Mouse (Mus musculus): ENCODE data around the gene Dppa4. TPM values are rescaled to one million over a fixed set of nuclear protein-coding genes. Genes with fewer than 3 reads are reported as not detected.

Dppa4 gene
- not detected in 2 replicates for polyA plus RNA-seq (2014; fragmentation: Nextera tagmentation; extraction: Ambion mirVana)

DNA sequence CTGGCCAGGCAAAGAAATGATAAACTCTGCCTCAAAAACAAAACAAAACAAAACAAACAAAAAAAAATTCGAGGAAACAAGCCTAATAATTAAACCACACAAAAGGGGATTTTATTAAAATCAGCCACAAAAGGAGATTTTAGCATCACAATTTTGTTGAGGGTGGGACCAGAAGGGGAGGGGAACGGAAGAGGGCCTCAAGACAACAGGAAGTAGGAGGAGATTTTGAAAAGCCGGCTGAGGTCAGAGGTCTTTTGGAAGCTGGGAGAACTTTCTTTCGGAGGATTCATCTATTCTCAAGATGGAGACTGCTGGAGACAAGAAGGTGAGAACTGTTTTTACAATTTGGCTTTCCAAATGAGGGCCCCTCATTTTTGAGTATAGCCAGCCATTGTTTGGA lies at the start of gene Dppa4:
Gene Dppa4 (plus strand): TSS at position 217 of the 400 bp plus-strand sequence.
- WGBS: 74% methylated on average over 4 of the region's 4 CpGs
- Histone ChIP-seq H3K9me3 (ENCODE audit: control insufficient read depth, low read length) (no peaks in the 10 kb centered on the region), H3K4me2 (ENCODE audit: low read length) (no peak within 1 kb of the TSS), H3K4me3 (ENCODE audit: control insufficient read depth in 1 of 2, insufficient read depth in 1 of 2, low read depth in 1 of 2, low read length in 2 of 2) (no peak within 1 kb of the TSS), H3K9ac (ENCODE audit: low read length) (no peak within 1 kb of the TSS), H3K27me3 (ENCODE audit: control insufficient read depth, insufficient read depth, low read length) (no peaks in the 10 kb centered on the region), H3K4me1 (ENCODE audit: control insufficient read depth in 2 of 2, insufficient read depth in 2 of 2, low read length in 2 of 2) (no peaks in the 10 kb centered on the region), H3K36me3 (ENCODE audit: control insufficient read depth, insufficient read depth, low read length) (no peaks in the 10 kb centered on the region), H3K27ac (replicated peaks in 1 of 2; ENCODE audit: control insufficient read depth in 1 of 2, insufficient read depth in 1 of 2, low read depth in 2 of 2, low read length in 2 of 2) (no peak within 1 kb of the TSS)
- no peak for ATAC-seq (ENCODE audit: insufficient number of reproducible peaks, insufficient read depth, low FRiP score, low read depth)

DNA sequence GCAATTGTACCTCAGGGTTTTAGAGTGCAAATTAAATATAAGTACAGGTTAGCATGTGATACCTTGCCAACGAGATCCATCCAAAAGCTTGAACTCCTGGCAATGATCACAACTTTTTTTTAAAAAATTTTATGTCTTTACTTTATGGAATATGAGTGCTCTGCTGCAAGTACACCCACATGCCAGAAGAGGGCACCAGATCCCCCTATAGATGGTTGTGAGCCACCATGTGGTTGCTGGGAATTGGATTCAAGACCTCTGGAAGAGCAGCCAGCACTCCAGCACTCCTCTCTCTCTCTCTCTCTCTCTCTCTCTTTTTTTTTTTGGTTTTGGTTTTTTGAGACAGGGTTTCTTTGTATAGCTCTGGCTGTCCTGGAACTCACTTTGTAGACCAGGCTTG lies 48.5 kb upstream of the Dppa4 start:
- Histone ChIP-seq H3K9me3 (ENCODE audit: control insufficient read depth, low read length) (no peaks in the 10 kb centered on the region), H3K36me3 (ENCODE audit: control insufficient read depth, insufficient read depth, low read length) (no peaks in the 10 kb centered on the region), H3K4me2 (ENCODE audit: low read length) (no peak overlapping the region), H3K9ac (ENCODE audit: low read length) (no peak overlapping the region), H3K27me3 (ENCODE audit: control insufficient read depth, insufficient read depth, low read length) (no peaks in the 10 kb centered on the region), H3K4me1 (ENCODE audit: control insufficient read depth in 2 of 2, insufficient read depth in 2 of 2, low read length in 2 of 2) (no peaks in the 10 kb centered on the region), H3K27ac (replicated peaks in 1 of 2; ENCODE audit: control insufficient read depth in 1 of 2, insufficient read depth in 1 of 2, low read depth in 2 of 2, low read length in 2 of 2) (no peak overlapping the region), H3K4me3 (ENCODE audit: control insufficient read depth in 1 of 2, insufficient read depth in 1 of 2, low read depth in 1 of 2, low read length in 2 of 2) (no peak overlapping the region)
- no peak for ATAC-seq (ENCODE audit: insufficient number of reproducible peaks, insufficient read depth, low FRiP score, low read depth)
- WGBS: 83% methylated on average over 1 of the region's 1 CpGs

DNA sequence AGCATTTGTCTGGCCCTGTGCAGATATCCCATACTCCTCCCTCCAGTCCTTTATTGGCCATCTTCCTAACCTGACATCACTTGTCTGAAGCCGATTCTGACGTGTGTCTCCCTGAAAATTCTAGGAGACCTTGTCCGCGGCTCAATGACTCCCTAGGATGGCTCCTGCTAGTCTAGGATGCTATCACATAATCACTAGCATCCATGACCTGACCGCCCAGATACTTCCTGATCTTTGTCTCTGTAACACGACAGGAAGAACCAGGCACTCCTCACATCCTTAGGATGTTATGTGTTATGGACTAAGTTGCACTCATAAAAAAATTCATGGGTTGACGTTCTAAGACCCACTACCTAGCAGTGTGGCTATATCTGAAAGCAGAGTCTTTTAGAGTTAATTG lies 45.9 kb upstream of the Dppa4 start:
- 77% methylated on average over 7 of the region's 7 CpGs for WGBS
- Histone ChIP-seq H3K27ac (replicated peaks in 1 of 2; ENCODE audit: control insufficient read depth in 1 of 2, insufficient read depth in 1 of 2, low read depth in 2 of 2, low read length in 2 of 2) (no peak overlapping the region), H3K4me1 (ENCODE audit: control insufficient read depth in 2 of 2, insufficient read depth in 2 of 2, low read length in 2 of 2) (no peaks in the 10 kb centered on the region), H3K27me3 (ENCODE audit: control insufficient read depth, insufficient read depth, low read length) (no peaks in the 10 kb centered on the region), H3K4me3 (ENCODE audit: control insufficient read depth in 1 of 2, insufficient read depth in 1 of 2, low read depth in 1 of 2, low read length in 2 of 2) (no peak overlapping the region), H3K36me3 (ENCODE audit: control insufficient read depth, insufficient read depth, low read length) (no peaks in the 10 kb centered on the region), H3K9me3 (ENCODE audit: control insufficient read depth, low read length) (no peaks in the 10 kb centered on the region), H3K9ac (ENCODE audit: low read length) (no peak overlapping the region), H3K4me2 (ENCODE audit: low read length) (no peak overlapping the region)
- no peak for ATAC-seq (ENCODE audit: insufficient number of reproducible peaks, insufficient read depth, low FRiP score, low read depth)

DNA sequence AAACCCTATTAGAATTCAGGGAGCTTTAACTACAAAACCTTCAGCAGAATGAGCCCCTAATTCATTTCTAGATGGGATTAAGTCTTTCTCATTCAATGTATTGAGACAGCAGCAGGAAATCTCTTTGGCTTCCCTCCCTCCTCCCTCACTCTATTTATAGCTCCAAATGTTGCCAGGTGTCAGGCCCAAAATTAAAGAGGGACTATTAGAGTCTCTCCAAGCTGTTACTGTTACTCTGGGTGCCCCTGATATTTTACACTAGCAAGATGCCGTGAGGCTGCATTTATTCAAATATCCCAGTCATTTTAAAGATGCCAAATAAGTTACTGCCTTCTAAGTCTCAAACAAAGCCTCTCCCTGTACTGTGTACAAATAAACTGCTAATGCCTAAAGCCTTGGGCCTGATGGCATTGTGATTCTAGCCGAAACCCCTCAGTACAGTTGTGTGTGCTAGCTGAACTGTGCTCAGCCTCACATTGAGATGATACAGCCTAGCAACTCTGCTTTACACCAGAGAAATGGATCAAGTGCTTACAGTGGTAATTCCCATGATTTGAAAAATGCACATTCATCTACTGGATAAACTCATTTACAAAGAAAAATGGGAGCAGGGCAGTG lies 36.4 kb upstream of the Dppa4 start:
- H3K9ac ChIP-seq (ENCODE audit: low read length): no peak overlapping the region
- WGBS: 81% methylated on average over 2 of the region's 2 CpGs
- H3K36me3 ChIP-seq (ENCODE audit: control insufficient read depth, insufficient read depth, low read length): no peaks in the 10 kb centered on the region
- no peaks in the 10 kb centered on the region for H3K4me1 ChIP-seq (ENCODE audit: control insufficient read depth in 2 of 2, insufficient read depth in 2 of 2, low read length in 2 of 2)
- no peak for ATAC-seq (ENCODE audit: insufficient number of reproducible peaks, insufficient read depth, low FRiP score, low read depth)
- H3K4me3 ChIP-seq (ENCODE audit: control insufficient read depth in 1 of 2, insufficient read depth in 1 of 2, low read depth in 1 of 2, low read length in 2 of 2): no peak overlapping the region
- H3K4me2 ChIP-seq (ENCODE audit: low read length): no peak overlapping the region
- H3K27ac ChIP-seq (replicated peaks in 1 of 2; ENCODE audit: control insufficient read depth in 1 of 2, insufficient read depth in 1 of 2, low read depth in 2 of 2, low read length in 2 of 2): no peak overlapping the region
- H3K27me3 ChIP-seq (ENCODE audit: control insufficient read depth, insufficient read depth, low read length): no peaks in the 10 kb centered on the region
- H3K9me3 ChIP-seq (ENCODE audit: control insufficient read depth, low read length): no peaks in the 10 kb centered on the region

DNA sequence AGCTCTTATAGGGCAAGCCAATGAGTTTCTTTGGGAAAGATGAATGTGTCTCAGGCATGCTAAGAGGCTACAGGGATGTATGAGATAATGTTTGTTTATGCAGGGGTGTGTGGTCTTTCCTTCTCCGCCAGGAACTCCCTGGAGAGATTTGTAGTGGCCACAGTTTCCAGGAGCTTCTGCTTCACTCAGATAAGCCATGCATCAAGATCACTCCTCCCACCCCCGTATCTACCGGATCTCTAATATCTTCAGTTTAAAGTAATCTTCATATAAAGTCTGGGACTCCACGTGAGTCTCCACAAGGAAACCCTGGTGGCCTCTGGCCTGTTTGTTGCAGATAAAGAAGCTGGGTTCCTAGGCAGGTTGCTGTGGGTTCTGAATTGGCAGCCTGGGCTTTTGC lies 30.7 kb upstream of the Dppa4 start:
- 31% methylated on average over 4 of the region's 4 CpGs for WGBS
- Histone ChIP-seq H3K9me3 (ENCODE audit: control insufficient read depth, low read length) (peaks cover 6% of the 10 kb centered on the region; the same call in 1 of the 2 replicates), H3K9ac (ENCODE audit: low read length) (no peak overlapping the region), H3K4me3 (ENCODE audit: control insufficient read depth in 1 of 2, insufficient read depth in 1 of 2, low read depth in 1 of 2, low read length in 2 of 2) (no peak overlapping the region), H3K27ac (replicated peaks in 1 of 2; ENCODE audit: control insufficient read depth in 1 of 2, insufficient read depth in 1 of 2, low read depth in 2 of 2, low read length in 2 of 2) (peak overlapping the region in 1 of 2 experiments; percentile 14; a peak in 2 of 4 replicates), H3K36me3 (ENCODE audit: control insufficient read depth, insufficient read depth, low read length) (no peaks in the 10 kb centered on the region), H3K4me1 (ENCODE audit: control insufficient read depth in 2 of 2, insufficient read depth in 2 of 2, low read length in 2 of 2) (peaks cover 0 to 4% of the 10 kb centered on the region in 2 experiments; a peak in 1 of 4 replicates), H3K27me3 (ENCODE audit: control insufficient read depth, insufficient read depth, low read length) (no peaks in the 10 kb centered on the region), H3K4me2 (ENCODE audit: low read length) (no peak overlapping the region)
- peak; percentile 21; the same call in 1 of the 2 replicates for ATAC-seq (ENCODE audit: insufficient number of reproducible peaks, insufficient read depth, low FRiP score, low read depth)

DNA sequence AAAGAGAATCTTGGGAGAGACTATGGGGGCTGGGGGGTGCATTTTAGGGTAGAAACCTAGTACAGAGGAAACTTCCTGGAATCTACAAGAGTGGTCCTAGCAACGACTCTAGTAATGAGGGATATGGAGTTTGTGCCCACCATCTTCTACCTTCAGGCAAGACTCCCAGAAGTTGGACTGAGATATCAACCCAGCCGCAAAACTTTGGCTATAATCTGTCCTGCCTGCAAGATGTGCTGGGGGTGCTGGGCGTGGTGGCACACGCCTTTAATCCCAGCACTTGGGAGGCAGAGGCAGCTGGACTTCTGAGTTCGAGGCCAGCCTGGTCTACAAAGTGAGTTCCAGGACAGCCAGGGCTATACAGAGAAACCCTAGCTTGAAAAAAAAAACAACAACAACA lies 28.9 kb upstream of the Dppa4 start:
- no peak for ATAC-seq (ENCODE audit: insufficient number of reproducible peaks, insufficient read depth, low FRiP score, low read depth)
- H3K9me3 ChIP-seq (ENCODE audit: control insufficient read depth, low read length): peaks cover 6% of the 10 kb centered on the region; the same call in 1 of the 2 replicates
- no peaks in the 10 kb centered on the region for H3K36me3 ChIP-seq (ENCODE audit: control insufficient read depth, insufficient read depth, low read length)
- 81% methylated on average over 5 of the region's 5 CpGs for WGBS
- H3K9ac ChIP-seq (ENCODE audit: low read length): no peak overlapping the region
- H3K27ac ChIP-seq (replicated peaks in 1 of 2; ENCODE audit: control insufficient read depth in 1 of 2, insufficient read depth in 1 of 2, low read depth in 2 of 2, low read length in 2 of 2): no peak overlapping the region
- no peak overlapping the region for H3K4me3 ChIP-seq (ENCODE audit: control insufficient read depth in 1 of 2, insufficient read depth in 1 of 2, low read depth in 1 of 2, low read length in 2 of 2)
- H3K27me3 ChIP-seq (ENCODE audit: control insufficient read depth, insufficient read depth, low read length): no peaks in the 10 kb centered on the region
- H3K4me2 ChIP-seq (ENCODE audit: low read length): no peak overlapping the region
- H3K4me1 ChIP-seq (ENCODE audit: control insufficient read depth in 2 of 2, insufficient read depth in 2 of 2, low read length in 2 of 2): peaks cover 0 to 4% of the 10 kb centered on the region in 2 experiments; a peak in 1 of 4 replicates

DNA sequence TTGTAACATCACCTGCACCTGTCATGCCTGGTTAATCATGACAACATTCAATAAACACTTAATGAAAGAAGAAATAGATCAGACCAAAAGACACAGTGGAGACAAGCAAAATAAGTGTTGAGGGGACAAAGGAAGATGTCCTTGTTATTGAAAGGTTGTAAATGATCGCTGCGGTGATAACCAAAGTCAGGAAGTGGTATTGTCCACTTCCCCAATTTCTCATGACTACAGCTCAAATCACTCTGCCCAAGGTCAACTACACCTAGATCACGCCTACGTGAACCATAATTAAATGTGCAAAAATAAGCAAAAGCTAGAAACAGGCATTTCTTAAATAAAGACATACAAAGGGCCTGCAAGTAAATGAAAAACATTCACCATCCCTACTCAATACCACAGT lies 24.0 kb upstream of the Dppa4 start:
- 91% methylated on average over 4 of the region's 4 CpGs for WGBS
- Histone ChIP-seq H3K4me1 (ENCODE audit: control insufficient read depth in 2 of 2, insufficient read depth in 2 of 2, low read length in 2 of 2) (no peaks in the 10 kb centered on the region), H3K27me3 (ENCODE audit: control insufficient read depth, insufficient read depth, low read length) (no peaks in the 10 kb centered on the region), H3K36me3 (ENCODE audit: control insufficient read depth, insufficient read depth, low read length) (no peaks in the 10 kb centered on the region), H3K4me3 (ENCODE audit: control insufficient read depth in 1 of 2, insufficient read depth in 1 of 2, low read depth in 1 of 2, low read length in 2 of 2) (no peak overlapping the region), H3K9ac (ENCODE audit: low read length) (no peak overlapping the region), H3K27ac (replicated peaks in 1 of 2; ENCODE audit: control insufficient read depth in 1 of 2, insufficient read depth in 1 of 2, low read depth in 2 of 2, low read length in 2 of 2) (no peak overlapping the region), H3K9me3 (ENCODE audit: control insufficient read depth, low read length) (peaks cover 6% of the 10 kb centered on the region; the same call in 1 of the 2 replicates), H3K4me2 (ENCODE audit: low read length) (no peak overlapping the region)
- no peak for ATAC-seq (ENCODE audit: insufficient number of reproducible peaks, insufficient read depth, low FRiP score, low read depth)

DNA sequence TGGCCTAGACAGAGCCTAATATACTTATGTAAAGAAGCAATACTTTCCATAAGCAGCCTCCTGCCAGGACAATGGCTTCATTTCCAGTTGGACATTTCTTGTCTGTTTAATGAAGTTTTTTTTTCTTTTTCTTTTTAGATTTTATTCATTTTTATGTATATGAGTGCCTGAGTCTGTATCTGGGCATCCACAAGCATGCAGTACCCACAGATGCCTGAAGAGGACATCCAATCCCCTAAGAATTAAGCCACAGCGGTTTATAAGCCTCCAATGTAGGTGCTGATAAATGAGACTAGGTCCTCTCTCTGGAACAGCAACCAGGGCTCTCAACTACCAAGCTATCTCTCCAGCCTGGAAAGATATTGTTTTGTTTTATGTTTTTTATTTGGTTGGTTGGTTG lies 20.6 kb upstream of the Dppa4 start:
- Histone ChIP-seq H3K27me3 (ENCODE audit: control insufficient read depth, insufficient read depth, low read length) (no peaks in the 10 kb centered on the region), H3K4me3 (ENCODE audit: control insufficient read depth in 1 of 2, insufficient read depth in 1 of 2, low read depth in 1 of 2, low read length in 2 of 2) (no peak overlapping the region), H3K4me1 (ENCODE audit: control insufficient read depth in 2 of 2, insufficient read depth in 2 of 2, low read length in 2 of 2) (no peaks in the 10 kb centered on the region), H3K27ac (replicated peaks in 1 of 2; ENCODE audit: control insufficient read depth in 1 of 2, insufficient read depth in 1 of 2, low read depth in 2 of 2, low read length in 2 of 2) (no peak overlapping the region), H3K9me3 (ENCODE audit: control insufficient read depth, low read length) (no peaks in the 10 kb centered on the region), H3K9ac (ENCODE audit: low read length) (no peak overlapping the region), H3K36me3 (ENCODE audit: control insufficient read depth, insufficient read depth, low read length) (no peaks in the 10 kb centered on the region), H3K4me2 (ENCODE audit: low read length) (no peak overlapping the region)
- 83% methylated on average over 1 of the region's 1 CpGs for WGBS
- ATAC-seq (ENCODE audit: insufficient number of reproducible peaks, insufficient read depth, low FRiP score, low read depth): no peak

Data from heart, embryonic 14.5 days (tissue).